Mouse (Mus musculus): ENCODE data around the gene Map2k6.

GRCm38 (mm10) chr11:110498651-110499213, 99.8 kb downstream of the Map2k6 start:
- no peak for TF ChIP-seq CTCF (IDR thresholded peaks at IDR 0.05; ENCODE audit: insufficient read depth, low read depth, low read length)
- no peak for TF ChIP-seq POLR2A (IDR thresholded peaks at IDR 0.05; ENCODE audit: insufficient read depth, low read depth, low read length)
